Mouse (Mus musculus) CH12.LX (cell line): ENCODE results near the gene Hnrnpll.

Experiments
- CTCF ChIP-seq, 2 experiments: IDR thresholded peaks in 1 of 2; conservative IDR thresholded peaks in 1 of 2; 2 replicates each; pipeline ENCODE4 v1.5.1; 2011 to 2012; ENCODE audit warnings: low read depth in 2 of 2, low read length in 2 of 2, improper control_type of control experiment in 1 of 2, inconsistent platforms in 1 of 2, mild to moderate bottlenecking in 1 of 2, moderate library complexity in 1 of 2
- SIN3A ChIP-seq: IDR thresholded peaks from 2 replicates; pipeline ENCODE4 v1.6.1; 2012; ENCODE audit warnings: low read length, improper control_type of control experiment, inconsistent platforms

DNA sequence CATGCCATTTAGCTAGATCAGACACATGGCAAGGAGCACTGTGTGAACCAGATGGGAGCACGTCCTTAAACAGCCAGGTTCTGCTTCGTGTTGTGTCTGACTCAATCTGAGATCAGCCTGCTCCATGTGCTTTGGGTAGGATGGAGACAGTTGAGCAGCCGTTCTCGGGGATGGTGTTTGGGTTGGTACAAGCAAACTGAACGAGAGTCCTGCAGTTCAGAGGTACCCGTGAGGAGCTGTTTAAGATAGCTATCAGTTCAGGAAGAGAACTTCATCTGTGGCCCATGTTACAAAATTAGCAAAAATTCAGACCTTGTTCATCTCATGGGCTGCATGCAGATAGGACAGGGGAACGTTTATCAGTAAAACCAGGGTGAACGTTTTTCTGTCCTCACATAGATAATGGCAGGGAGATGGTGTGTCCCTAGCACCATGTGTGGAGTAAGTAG lies 47.7 kb downstream of the Hnrnpll start:
- TF ChIP-seq CTCF (conservative IDR thresholded peaks at IDR 0.05 in 1 of 2, IDR thresholded peaks at IDR 0.05 in 1 of 2; ENCODE audit: low read depth in 2 of 2, low read length in 2 of 2) (no peak), SIN3A (no peak)
